In the genomic region with DNA sequence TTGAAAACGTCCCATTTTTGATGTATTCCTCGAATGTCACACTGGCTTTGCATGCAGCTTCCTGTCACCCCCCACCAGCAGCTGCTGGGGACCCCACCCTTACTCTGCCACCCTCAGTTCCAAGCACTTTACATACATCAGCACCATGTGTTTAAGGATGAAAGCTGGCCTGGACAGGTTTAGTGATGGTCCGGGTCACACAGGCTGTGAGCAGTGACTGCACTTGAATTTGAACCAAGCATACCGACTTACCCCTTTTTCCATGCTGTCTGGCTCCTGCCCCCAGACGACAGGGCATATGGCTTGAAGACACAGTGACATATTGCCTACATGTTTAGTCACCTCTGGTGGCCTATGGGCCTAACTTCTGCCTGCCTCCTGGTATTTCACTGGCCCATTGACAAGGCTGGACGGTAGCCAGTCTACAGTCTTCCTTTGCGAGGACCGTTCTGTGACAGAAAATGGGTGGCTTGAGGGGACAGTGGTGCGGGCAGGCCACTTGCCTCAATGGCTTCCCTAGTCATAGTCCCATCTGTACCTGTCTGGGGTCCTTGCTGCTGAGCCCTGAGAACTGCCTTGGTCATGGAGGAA, we compare ENCODE assay signal across 8 mouse cellular contexts. TPM values are rescaled to one million over a fixed set of nuclear protein-coding genes. Genes with fewer than 3 reads are reported as not detected.
A peak's percentile ranks its signal among the peaks of the same experiment; 100 is the strongest.
DNase-seq lines count a peak whose midpoint lies in the region; ATAC-seq and TF ChIP-seq lines count a peak whose summit lies in the region.

No protein-coding gene starts in this region.

- H3K9ac ChIP-seq in heart, embryonic 12.5 days = peak overlapping the region; percentile 84
- H3K9ac ChIP-seq in heart, embryonic 14.5 days (ENCODE audit: low read length) = peak overlapping the region; percentile 77
- no peak overlapping the region for H3K9ac ChIP-seq in midbrain, embryonic 11.5 days (ENCODE audit: low read length)

- H3K27me3 ChIP-seq in heart, embryonic 12.5 days (replicated peaks) = no peaks in the 10 kb centered on the region
- no peaks in the 10 kb centered on the region for H3K27me3 ChIP-seq in heart, embryonic 14.5 days (ENCODE audit: control insufficient read depth, insufficient read depth, low read length)
- H3K27me3 ChIP-seq in midbrain, embryonic 11.5 days (ENCODE audit: control insufficient read depth, insufficient read depth, low read length) = no peaks in the 10 kb centered on the region

- H3K9me3 ChIP-seq in heart, embryonic 12.5 days (replicated peaks) = no peaks in the 10 kb centered on the region
- H3K9me3 ChIP-seq in heart, embryonic 14.5 days (ENCODE audit: control insufficient read depth, low read length) = no peaks in the 10 kb centered on the region
- no peaks in the 10 kb centered on the region for H3K9me3 ChIP-seq in midbrain, embryonic 11.5 days (ENCODE audit: control insufficient read depth, low read length)

- H3K36me3 ChIP-seq in heart, embryonic 12.5 days = peaks cover 26% of the 10 kb centered on the region
- peaks cover 29% of the 10 kb centered on the region for H3K36me3 ChIP-seq in heart, embryonic 14.5 days (ENCODE audit: control insufficient read depth, insufficient read depth, low read length)
- peaks cover 9% of the 10 kb centered on the region; the same call in 1 of the 2 replicates for H3K36me3 ChIP-seq in midbrain, embryonic 11.5 days (ENCODE audit: control insufficient read depth, insufficient read depth, low read length)

- peaks cover 36% of the 10 kb centered on the region for H3K4me1 ChIP-seq in heart, embryonic 12.5 days (replicated peaks)
- H3K4me1 ChIP-seq in bone marrow macrophage, adult 2 months (ENCODE audit: control insufficient read depth, insufficient read depth, low read length) = peaks cover 38% of the 10 kb centered on the region
- H3K4me1 ChIP-seq in heart, embryonic 14.5 days (ENCODE audit: control insufficient read depth in 2 of 2, insufficient read depth in 2 of 2, low read length in 2 of 2) = peaks cover 17 to 38% of the 10 kb centered on the region in 2 experiments
- H3K4me1 ChIP-seq in midbrain, embryonic 11.5 days (ENCODE audit: control insufficient read depth, insufficient read depth, low read length) = peaks cover 9% of the 10 kb centered on the region

- no peak overlapping the region for H3K4me3 ChIP-seq in heart, embryonic 12.5 days
- H3K4me3 ChIP-seq in bone marrow macrophage, adult 2 months (ENCODE audit: insufficient read depth, low read length) = peak overlapping the region; percentile 80
- H3K4me3 ChIP-seq in heart, embryonic 14.5 days (ENCODE audit: control insufficient read depth in 1 of 2, insufficient read depth in 1 of 2, low read depth in 1 of 2, low read length in 2 of 2) = peak overlapping the region in 1 of 2 experiments; percentile 55; a peak in 1 of 4 replicates
- H3K4me3 ChIP-seq in midbrain, embryonic 11.5 days (ENCODE audit: low read depth, low read length) = no peak overlapping the region

- 0 out of 2 replicates have a peak overlapping the region, but pooled peaks have one; percentile 22 for H3K27ac ChIP-seq in heart, embryonic 12.5 days (ENCODE audit: poor library complexity, severe bottlenecking)
- H3K27ac ChIP-seq in bone marrow macrophage, adult 2 months (ENCODE audit: insufficient read depth, low read depth, low read length) = peak overlapping the region; percentile 97
- H3K27ac ChIP-seq in heart, embryonic 14.5 days (replicated peaks in 1 of 2; ENCODE audit: control insufficient read depth in 1 of 2, insufficient read depth in 1 of 2, low read depth in 2 of 2, low read length in 2 of 2) = peak overlapping the region in 1 of 2 experiments; percentile 98; a peak in 2 of 4 replicates
- no peak overlapping the region for H3K27ac ChIP-seq in midbrain, embryonic 11.5 days (ENCODE audit: low read depth, low read length)

- no peak for DNase-seq in heart, postnatal 25 days (ENCODE audit: low spot score)
- DNase-seq in midbrain, embryonic 11.5 days (ENCODE audit: low spot score, missing footprints) = no peak
- no peak for DNase-seq in frontal cortex, postnatal 14 days (ENCODE audit: low spot score in 2 of 2)
- DNase-seq in layer of hippocampus, postnatal 14 days (ENCODE audit: low spot score in 2 of 2) = no peak
- no peak for DNase-seq in MN1 (ENCODE audit: low spot score)

- no peak for TF ChIP-seq CTCF in bone marrow macrophage, adult 2 months (IDR thresholded peaks at IDR 0.05; ENCODE audit: low read depth, low read length)

- no peak for ATAC-seq in heart, embryonic 12.5 days (ENCODE audit: insufficient number of reproducible peaks, low FRiP score)
- no peak for ATAC-seq in heart, embryonic 14.5 days (ENCODE audit: insufficient number of reproducible peaks, insufficient read depth, low FRiP score, low read depth)
- ATAC-seq in midbrain, embryonic 11.5 days (ENCODE audit: low FRiP score) = no peak

- intact Hi-C loops in heart, postnatal 25 days (cut with DNase I) = no loop called here

- peak overlapping the region; percentile 88 for H3K4me2 ChIP-seq in heart, embryonic 12.5 days
- peak overlapping the region; percentile 85 for H3K4me2 ChIP-seq in heart, embryonic 14.5 days (ENCODE audit: low read length)
- H3K4me2 ChIP-seq in midbrain, embryonic 11.5 days = peak overlapping the region; percentile 93; the same call in 1 of the 2 replicates

- 80% methylated on average over 9 of the region's 9 CpGs for WGBS in heart, embryonic 12.5 days
- 79% methylated on average over 9 of the region's 9 CpGs for WGBS in heart, embryonic 14.5 days
- WGBS in midbrain, embryonic 11.5 days = 85% methylated on average over 9 of the region's 9 CpGs

- TF ChIP-seq POLR2A in bone marrow macrophage, adult 2 months (IDR thresholded peaks at IDR 0.05; ENCODE audit: borderline replicate concordance, low read depth, low read length) = no peak

RNA-seq across cellular contexts. Expression of a gene that starts 6.7 kb away (rescaled TPM):
- 11.1 and 11.8 TPM in 2 replicates for polyA plus RNA-seq in heart, embryonic 12.5 days (2016; fragmentation: Nextera tagmentation; extraction: Ambion mirVana)
- 10 to 100 TPM; 12.4 to 16.4 TPM for total RNA-seq in heart, postnatal 25 days (2021)
- polyA plus RNA-seq in bone marrow macrophage, adult 2 months (2012; ENCODE audit: insufficient read depth, insufficient read length, missing spikeins) = 12.0 and 13.2 TPM in 2 replicates
- polyA plus RNA-seq in heart, embryonic 14.5 days (2014; fragmentation: Nextera tagmentation; extraction: Ambion mirVana) = 6.3 and 7.4 TPM in 2 replicates
- polyA plus RNA-seq in midbrain, embryonic 11.5 days (2014; fragmentation: Nextera tagmentation; extraction: Ambion mirVana) = 9.2 and 9.3 TPM in 2 replicates
- total RNA-seq in layer of hippocampus, postnatal 14 days (2021) = 10 to 100 TPM; 33.9 to 38.2 TPM

RNA-seq across cellular contexts. Expression of a gene that starts 6.8 kb away (rescaled TPM):
- 99.8 and 114 TPM in 2 replicates for polyA plus RNA-seq in heart, embryonic 12.5 days (2016; fragmentation: Nextera tagmentation; extraction: Ambion mirVana)
- total RNA-seq in heart, postnatal 25 days (2021) = 10 to 100 TPM; 54.8 to 58.8 TPM
- 17.4 and 23.3 TPM in 2 replicates for polyA plus RNA-seq in bone marrow macrophage, adult 2 months (2012; ENCODE audit: insufficient read depth, insufficient read length, missing spikeins)
- 112 and 129 TPM in 2 replicates for polyA plus RNA-seq in heart, embryonic 14.5 days (2014; fragmentation: Nextera tagmentation; extraction: Ambion mirVana)
- polyA plus RNA-seq in midbrain, embryonic 11.5 days (2014; fragmentation: Nextera tagmentation; extraction: Ambion mirVana) = 129 and 155 TPM in 2 replicates
- total RNA-seq in layer of hippocampus, postnatal 14 days (2021) = 100 to 1,000 TPM; 120 to 122 TPM

RNA-seq across cellular contexts. Expression of a gene that starts 13.8 kb away (rescaled TPM):
- 19.7 and 20.0 TPM in 2 replicates for polyA plus RNA-seq in heart, embryonic 12.5 days (2016; fragmentation: Nextera tagmentation; extraction: Ambion mirVana)
- 10 to 100 TPM; 14.6 to 16.0 TPM for total RNA-seq in heart, postnatal 25 days (2021)
- polyA plus RNA-seq in bone marrow macrophage, adult 2 months (2012; ENCODE audit: insufficient read depth, insufficient read length, missing spikeins) = 20.7 and 23.4 TPM in 2 replicates
- 16.9 and 17.1 TPM in 2 replicates for polyA plus RNA-seq in heart, embryonic 14.5 days (2014; fragmentation: Nextera tagmentation; extraction: Ambion mirVana)
- polyA plus RNA-seq in midbrain, embryonic 11.5 days (2014; fragmentation: Nextera tagmentation; extraction: Ambion mirVana) = 8.4 and 9.5 TPM in 2 replicates
- total RNA-seq in layer of hippocampus, postnatal 14 days (2021) = 10 to 100 TPM; 24.0 to 25.4 TPM
